Mouse (Mus musculus): Measurements from ENCODE around the gene Pilrb1. TPM values are rescaled to one million over a fixed set of nuclear protein-coding genes. Genes with fewer than 3 reads are reported as not detected.
"Not testable (repeated sequence)": the region's sequence is repeated elsewhere in the genome, so short reads cannot be mapped to it uniquely, and the experiment has no call there.

The Pilrb1 gene
- polyA plus RNA-seq, 1 experiment from 2014 or later, result not detected

DNA sequence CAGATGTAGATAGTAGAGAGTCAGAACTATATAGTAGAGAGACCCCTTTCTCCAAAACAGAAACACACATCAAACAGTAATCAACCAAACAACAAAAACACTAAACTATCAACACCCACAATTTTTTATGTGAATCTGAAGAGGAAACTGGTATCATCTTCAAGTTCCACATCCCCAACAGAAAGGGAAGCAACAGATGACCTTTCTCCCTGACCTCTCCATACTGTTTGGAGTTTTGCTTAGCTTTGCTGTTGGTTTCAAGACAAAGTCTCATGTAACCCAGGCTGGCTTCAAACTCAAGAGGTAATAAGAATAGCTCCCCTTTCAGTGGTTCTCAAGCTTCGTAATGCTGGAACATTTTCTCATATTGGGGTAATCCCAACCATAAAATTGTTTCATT, 6.1 kb upstream of the Pilrb1 start:
- 83% methylated on average over 1 of the region's 1 CpGs for WGBS
- not testable (repeated sequence) for H3K9me3 ChIP-seq; H3K4me2 ChIP-seq; H3K27ac ChIP-seq (replicated peaks); H3K4me1 ChIP-seq (replicated peaks); H3K4me3 ChIP-seq; H3K27me3 ChIP-seq; ATAC-seq (ENCODE audit: low read depth); H3K9ac ChIP-seq; H3K36me3 ChIP-seq

- H3K36me3 ChIP-seq; H3K4me2 ChIP-seq; H3K4me1 ChIP-seq (replicated peaks); H3K27ac ChIP-seq (replicated peaks); H3K9me3 ChIP-seq; H3K27me3 ChIP-seq; H3K4me3 ChIP-seq; ATAC-seq (ENCODE audit: low read depth); H3K9ac ChIP-seq: not testable (repeated sequence)
- 76% methylated on average over 5 of the region's 5 CpGs for WGBS
Observed at GRCm38 (mm10) chr5:137856870-137857269, 1.0 kb downstream of the Pilrb1 start.

DNA sequence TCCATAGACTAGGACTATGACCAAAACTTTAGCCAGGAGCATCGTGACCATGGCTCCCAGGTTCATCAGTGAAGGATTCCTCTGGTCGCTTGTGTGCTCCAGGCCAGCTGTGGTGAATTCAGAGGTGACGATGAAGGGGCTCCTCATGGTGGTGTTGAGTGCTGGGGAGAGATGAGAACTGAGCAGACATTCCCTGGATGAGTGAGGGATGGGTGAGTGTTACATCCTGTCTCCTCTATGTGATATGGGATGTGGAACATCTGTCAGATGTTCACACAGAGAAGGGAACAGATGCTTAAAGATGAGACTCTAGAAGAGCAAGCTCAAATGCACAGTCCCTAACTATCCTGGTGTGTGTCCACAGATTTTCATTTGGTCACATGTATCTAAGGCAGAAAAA, 3.0 kb downstream of the Pilrb1 start:
- not testable (repeated sequence) for H3K9ac ChIP-seq; H3K4me3 ChIP-seq; H3K4me2 ChIP-seq; H3K27me3 ChIP-seq; ATAC-seq (ENCODE audit: low read depth); H3K27ac ChIP-seq (replicated peaks); H3K4me1 ChIP-seq (replicated peaks); H3K36me3 ChIP-seq; H3K9me3 ChIP-seq
- WGBS, result 89% methylated on average over 3 of the region's 3 CpGs

GRCm38 (mm10) chr5:137850313-137850712, 7.6 kb downstream of the Pilrb1 start:
- 93% methylated on average over 1 of the region's 1 CpGs for WGBS
- not testable (repeated sequence) for H3K4me3 ChIP-seq; H3K36me3 ChIP-seq; H3K9me3 ChIP-seq; H3K27me3 ChIP-seq; H3K27ac ChIP-seq (replicated peaks); H3K9ac ChIP-seq; H3K4me1 ChIP-seq (replicated peaks); H3K4me2 ChIP-seq; ATAC-seq (ENCODE audit: low read depth)

DNA sequence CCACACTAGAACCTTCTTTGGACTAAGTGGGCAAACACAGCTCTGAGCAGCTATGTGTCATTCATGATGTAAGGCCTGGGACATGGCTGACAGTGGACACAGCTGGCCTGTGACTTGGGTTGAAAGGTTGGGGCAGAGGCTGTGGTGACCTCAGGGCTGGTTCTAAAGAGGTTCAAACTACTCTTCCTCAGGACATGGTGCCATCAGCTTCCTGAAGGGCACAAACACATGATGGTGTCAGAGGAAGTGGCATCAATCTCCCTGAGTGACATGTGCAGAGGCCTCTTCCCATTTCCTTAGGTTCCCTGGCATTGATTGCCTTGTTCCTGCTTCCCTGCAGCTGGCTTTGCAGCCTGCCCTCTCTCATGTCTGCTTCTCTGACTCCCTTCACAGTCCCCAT, 20.8 kb downstream of the Pilrb1 start:
- H3K4me3 ChIP-seq; H3K36me3 ChIP-seq; H3K4me1 ChIP-seq (replicated peaks); H3K9ac ChIP-seq; ATAC-seq (ENCODE audit: low read depth); H3K27ac ChIP-seq (replicated peaks); H3K4me2 ChIP-seq; H3K27me3 ChIP-seq; H3K9me3 ChIP-seq: not testable (repeated sequence)

- no peak overlapping the region for H3K4me2 ChIP-seq
- H3K4me3 ChIP-seq, result no peak overlapping the region
- no peak for ATAC-seq (ENCODE audit: low read depth)
- no peak overlapping the region for H3K27ac ChIP-seq (replicated peaks)
- no peaks in the 10 kb centered on the region for H3K9me3 ChIP-seq
- H3K27me3 ChIP-seq, result no peaks in the 10 kb centered on the region
- H3K36me3 ChIP-seq, result no peaks in the 10 kb centered on the region
- no peak overlapping the region for H3K9ac ChIP-seq
- H3K4me1 ChIP-seq (replicated peaks), result no peaks in the 10 kb centered on the region
Observed at GRCm38 (mm10) chr5:137836611-137837010, 21.3 kb downstream of the Pilrb1 start.

GRCm38 (mm10) chr5:137835966-137836520, 21.9 kb downstream of the Pilrb1 start, which contains the start of gene Pilra:
Gene Pilra, minus strand, starts transcription at chr5:137836281.
- not testable (repeated sequence) for ATAC-seq (ENCODE audit: low read depth); H3K4me3 ChIP-seq; H3K4me1 ChIP-seq (replicated peaks); H3K27ac ChIP-seq (replicated peaks); H3K9me3 ChIP-seq; H3K9ac ChIP-seq; H3K36me3 ChIP-seq; H3K27me3 ChIP-seq; H3K4me2 ChIP-seq
- WGBS, result 63% methylated on average over 2 of the region's 2 CpGs

DNA sequence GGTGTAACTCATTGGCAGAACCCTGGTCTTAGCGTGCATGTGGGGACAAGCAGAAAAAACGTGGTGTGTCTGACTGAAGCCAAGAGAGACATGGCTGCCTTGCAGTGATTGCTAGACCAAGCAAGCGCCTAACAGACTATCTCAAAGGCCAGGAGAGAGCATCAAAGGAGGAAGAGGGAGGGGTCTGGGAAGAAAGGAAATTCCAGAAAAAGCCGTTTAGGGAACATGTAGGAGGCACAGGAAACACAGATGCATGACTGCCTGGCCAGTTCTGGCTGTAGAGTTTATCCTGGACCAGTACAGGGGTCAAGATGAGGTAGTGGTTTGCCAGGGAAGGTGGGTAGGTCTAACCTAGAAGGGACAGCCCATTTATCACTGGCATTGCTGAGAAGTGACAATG, 24.4 kb downstream of the Pilrb1 start:
- no peaks in the 10 kb centered on the region for H3K9me3 ChIP-seq
- WGBS, result 66% methylated on average over 4 of the region's 4 CpGs
- ATAC-seq (ENCODE audit: low read depth), result no peak

DNA sequence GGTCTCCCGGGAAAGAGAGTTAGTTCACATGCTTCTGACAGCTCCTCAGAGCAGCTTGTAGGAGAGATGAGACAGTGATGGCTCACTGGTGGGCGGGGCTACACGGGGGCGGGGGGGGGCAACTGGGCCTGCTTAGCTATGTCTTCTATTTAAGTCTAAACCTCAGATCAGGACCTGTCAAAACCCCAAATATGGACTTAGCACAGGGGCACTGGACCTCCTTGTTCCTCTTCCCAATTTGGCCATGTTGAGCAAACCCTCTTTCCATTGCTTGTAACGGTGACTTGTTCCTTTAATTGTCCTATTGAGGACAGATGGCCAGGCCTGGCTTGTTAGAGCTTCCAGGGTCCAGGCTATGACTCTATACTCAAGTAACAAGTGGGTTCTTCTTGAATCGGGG, 26.4 kb downstream of the Pilrb1 start:
- no peak overlapping the region for H3K4me3 ChIP-seq
- WGBS, result 78% methylated on average over 6 of the region's 6 CpGs
- no peaks in the 10 kb centered on the region for H3K9me3 ChIP-seq
- H3K27me3 ChIP-seq, result no peaks in the 10 kb centered on the region
- no peaks in the 10 kb centered on the region for H3K36me3 ChIP-seq
- no peak overlapping the region for H3K27ac ChIP-seq (replicated peaks)
- H3K4me1 ChIP-seq (replicated peaks), result no peaks in the 10 kb centered on the region
- no peak overlapping the region for H3K4me2 ChIP-seq
- no peak overlapping the region for H3K9ac ChIP-seq
- ATAC-seq (ENCODE audit: low read depth), result no peak

More for the DNA sequence above, 24.4 kb downstream of the Pilrb1 start:
- Histone ChIP-seq H3K4me1 (replicated peaks) (no peaks in the 10 kb centered on the region), H3K36me3 (no peaks in the 10 kb centered on the region), H3K27me3 (no peaks in the 10 kb centered on the region), H3K27ac (replicated peaks) (no peak overlapping the region), H3K4me3 (no peak overlapping the region), H3K9ac (no peak overlapping the region), H3K4me2 (no peak overlapping the region)

DNA sequence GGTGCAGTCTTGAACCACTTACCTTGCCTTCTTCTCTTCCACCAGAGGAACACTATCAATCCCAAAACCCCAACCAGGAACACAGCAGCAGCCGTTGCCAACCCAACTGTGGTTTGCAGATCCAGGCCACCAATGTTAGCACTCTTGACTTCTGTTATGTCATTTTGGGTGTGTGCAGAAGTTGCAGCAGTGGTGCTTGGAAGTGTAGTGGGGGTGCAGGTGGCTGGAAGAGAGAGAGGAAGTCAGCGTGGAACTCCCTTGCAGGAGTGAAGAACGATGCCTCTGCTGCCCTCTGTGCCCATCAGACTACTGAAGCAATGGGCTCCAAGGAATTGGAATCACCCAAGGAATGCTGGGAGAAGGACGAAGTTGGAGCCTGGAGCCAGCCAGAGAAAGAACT, 26.8 kb downstream of the Pilrb1 start:
- no peaks in the 10 kb centered on the region for H3K36me3 ChIP-seq
- WGBS, result 89% methylated on average over 4 of the region's 4 CpGs
- no peak for ATAC-seq (ENCODE audit: low read depth)

GRCm38 (mm10) chr5:137830238-137830637, 27.7 kb downstream of the Pilrb1 start:
- Histone ChIP-seq H3K4me1 (replicated peaks) (no peaks in the 10 kb centered on the region), H3K27me3 (no peaks in the 10 kb centered on the region), H3K9me3 (no peaks in the 10 kb centered on the region), H3K27ac (replicated peaks) (no peak overlapping the region), H3K4me3 (no peak overlapping the region), H3K9ac (no peak overlapping the region), H3K36me3 (no peaks in the 10 kb centered on the region), H3K4me2 (no peak overlapping the region)
- WGBS, result 87% methylated on average over 7 of the region's 7 CpGs
- ATAC-seq (ENCODE audit: low read depth), result no peak

More for the DNA sequence above, 26.8 kb downstream of the Pilrb1 start:
- H3K27ac ChIP-seq (replicated peaks), result no peak overlapping the region
- no peaks in the 10 kb centered on the region for H3K9me3 ChIP-seq
- no peak overlapping the region for H3K9ac ChIP-seq
- no peaks in the 10 kb centered on the region for H3K27me3 ChIP-seq
- no peak overlapping the region for H3K4me2 ChIP-seq
- H3K4me1 ChIP-seq (replicated peaks), result no peaks in the 10 kb centered on the region
- H3K4me3 ChIP-seq, result no peak overlapping the region

GRCm38 (mm10) chr5:137828694-137829093, 29.2 kb downstream of the Pilrb1 start:
- H3K9ac ChIP-seq, result no peak overlapping the region
- no peak overlapping the region for H3K4me2 ChIP-seq
- H3K9me3 ChIP-seq, result no peaks in the 10 kb centered on the region
- H3K27me3 ChIP-seq, result no peaks in the 10 kb centered on the region
- no peaks in the 10 kb centered on the region for H3K4me1 ChIP-seq (replicated peaks)
- ATAC-seq (ENCODE audit: low read depth), result no peak
- H3K4me3 ChIP-seq, result no peak overlapping the region
- no peaks in the 10 kb centered on the region for H3K36me3 ChIP-seq
- H3K27ac ChIP-seq (replicated peaks), result no peak overlapping the region
- WGBS, result 87% methylated on average over 6 of the region's 6 CpGs

DNA sequence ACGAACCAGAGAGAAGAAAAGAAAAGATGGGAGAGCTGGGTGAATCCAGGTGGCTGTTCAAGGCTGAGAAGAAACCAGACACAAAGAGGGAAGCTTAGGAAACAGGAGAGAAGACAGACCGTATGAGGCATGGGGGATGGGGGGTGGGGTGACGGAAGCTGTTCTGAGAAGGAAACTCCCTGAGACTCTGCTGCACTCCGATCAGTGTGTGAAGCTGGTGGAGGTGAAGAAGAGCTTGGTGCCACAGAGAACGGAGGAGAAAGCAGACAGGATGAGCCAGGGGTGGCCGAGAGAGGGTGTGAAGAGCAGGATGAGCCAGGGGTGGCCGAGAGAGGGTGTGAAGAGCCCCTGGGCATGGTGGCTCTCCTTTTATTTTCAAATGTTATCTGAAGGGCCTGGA, 31.5 kb downstream of the Pilrb1 start:
- WGBS, result 64% methylated on average over 7 of the region's 7 CpGs

More for the DNA sequence above, 31.5 kb downstream of the Pilrb1 start:
- no peaks in the 10 kb centered on the region for H3K27me3 ChIP-seq
- ATAC-seq (ENCODE audit: low read depth), result no peak
- no peak overlapping the region for H3K9ac ChIP-seq
- H3K9me3 ChIP-seq, result no peaks in the 10 kb centered on the region
- H3K4me2 ChIP-seq, result no peak overlapping the region
- no peak overlapping the region for H3K4me3 ChIP-seq
- no peaks in the 10 kb centered on the region for H3K36me3 ChIP-seq
- no peak overlapping the region for H3K27ac ChIP-seq (replicated peaks)
- H3K4me1 ChIP-seq (replicated peaks), result no peaks in the 10 kb centered on the region
